Mouse (Mus musculus) layer of hippocampus, postnatal 14 days (tissue): ENCODE data around the gene Lpar3. TPM values are rescaled to one million over a fixed set of nuclear protein-coding genes. Genes with fewer than 3 reads are reported as not detected.

Source experiments
- DNase-seq, 2 experiments: peaks; one replicate each; pipeline ENCODE4 v3.0.0; 2021 to 2022; ENCODE audit warnings: low spot score in 2 of 2, mixed read lengths in 1 of 2
- total RNA-seq, 2 experiments: library from RNA; stranded (reverse); gene quantifications; 2 replicates each; pipeline ENCODE4 v1.2.3; 2021

The Lpar3 gene
- total RNA-seq, 2 experiments from 2014 or later = 1.3 to 1.6 TPM

DNA sequence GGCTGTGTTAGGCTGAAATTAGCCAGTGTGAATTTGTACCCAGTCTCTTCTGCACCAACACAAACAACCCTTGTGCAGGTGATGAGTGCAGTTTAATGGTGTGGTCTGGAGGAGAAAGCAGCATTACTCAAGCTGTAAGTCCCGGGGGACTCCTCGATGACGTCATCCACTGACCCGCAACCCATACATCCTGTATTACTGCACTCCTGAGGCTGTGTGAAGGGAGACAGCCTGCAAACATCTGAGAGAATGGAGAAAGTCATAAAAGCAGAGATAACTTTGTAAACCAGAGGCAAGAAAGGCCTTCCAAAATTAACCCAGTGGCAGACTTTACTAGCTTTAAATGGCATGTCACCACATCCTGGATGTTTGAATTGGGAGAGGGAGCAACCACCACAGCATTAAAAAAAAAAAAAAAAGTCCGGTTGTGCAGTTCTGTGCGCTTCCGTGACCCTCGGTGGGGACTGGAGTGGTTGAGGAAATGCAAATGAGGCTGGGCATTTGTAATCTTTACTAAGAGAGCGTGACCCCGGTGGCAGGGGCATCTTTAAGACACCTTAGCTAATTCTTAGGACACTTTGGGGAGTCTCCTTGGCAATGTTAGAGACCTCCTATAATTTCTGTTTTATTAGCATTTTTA lies 36.8 kb downstream of the Lpar3 start:
- DNase-seq = no peak

GRCm38 (mm10) chr3:146260203-146260602 lies 39.4 kb downstream of the Lpar3 start:
- no peak for DNase-seq

DNA sequence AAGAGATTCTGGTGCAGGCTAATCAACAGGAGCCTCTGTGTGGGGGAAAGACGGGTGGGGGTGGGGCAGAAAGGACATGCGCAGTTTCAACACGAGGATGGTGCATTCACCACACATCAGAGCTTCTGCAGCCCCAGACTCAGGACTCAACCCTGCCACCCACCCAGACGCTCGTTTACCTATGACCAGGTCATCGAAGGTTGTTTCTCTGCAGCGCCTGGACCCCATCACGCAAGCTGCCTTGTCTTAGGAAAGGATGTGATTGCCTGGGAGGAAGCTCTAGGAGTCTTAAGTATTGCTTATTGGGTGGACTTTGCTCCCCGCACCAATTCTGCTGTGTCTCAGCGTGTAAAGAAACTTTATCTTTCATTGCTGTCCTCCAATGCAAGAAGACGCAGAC lies 40.1 kb downstream of the Lpar3 start:
- DNase-seq = no peak

DNA sequence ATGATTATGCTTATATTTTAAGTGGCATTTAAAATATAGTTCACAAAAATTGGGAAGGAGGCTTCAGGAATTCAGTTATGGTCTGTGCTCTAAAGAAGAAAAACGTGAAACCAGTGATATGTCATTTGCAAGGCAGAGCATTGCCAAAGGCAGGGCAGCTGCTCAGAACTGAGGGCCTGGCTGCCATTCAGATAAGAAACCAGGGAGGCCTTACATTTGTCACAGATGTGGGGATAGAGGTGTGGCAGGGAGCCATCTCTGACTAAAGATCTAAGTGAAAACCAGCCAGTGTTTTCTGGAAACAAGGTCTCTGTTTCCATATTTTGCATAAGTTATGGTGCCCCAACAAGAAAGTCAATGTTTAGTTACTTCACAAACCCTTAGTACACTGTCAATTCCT lies 41.8 kb downstream of the Lpar3 start:
- DNase-seq = no peak

DNA sequence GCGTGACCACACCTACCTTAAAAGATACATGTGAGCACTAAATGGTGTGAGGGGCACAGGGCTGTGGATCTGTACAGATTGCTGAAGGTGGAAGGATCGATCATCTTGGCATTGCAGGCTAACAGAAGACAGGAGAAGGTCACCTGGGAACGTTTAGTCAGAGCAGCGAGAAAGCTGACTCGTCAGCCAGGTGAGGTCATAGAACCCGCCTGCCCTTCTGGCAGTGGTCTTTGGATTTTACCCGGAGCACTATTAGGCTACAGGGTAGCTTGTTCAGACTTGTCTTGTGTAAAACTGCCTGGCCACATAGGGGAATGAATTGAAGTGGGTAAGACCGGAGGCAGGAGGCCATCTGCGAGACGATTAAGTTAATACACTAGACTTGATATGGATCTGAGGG lies 43.4 kb downstream of the Lpar3 start:
- no peak for DNase-seq

DNA sequence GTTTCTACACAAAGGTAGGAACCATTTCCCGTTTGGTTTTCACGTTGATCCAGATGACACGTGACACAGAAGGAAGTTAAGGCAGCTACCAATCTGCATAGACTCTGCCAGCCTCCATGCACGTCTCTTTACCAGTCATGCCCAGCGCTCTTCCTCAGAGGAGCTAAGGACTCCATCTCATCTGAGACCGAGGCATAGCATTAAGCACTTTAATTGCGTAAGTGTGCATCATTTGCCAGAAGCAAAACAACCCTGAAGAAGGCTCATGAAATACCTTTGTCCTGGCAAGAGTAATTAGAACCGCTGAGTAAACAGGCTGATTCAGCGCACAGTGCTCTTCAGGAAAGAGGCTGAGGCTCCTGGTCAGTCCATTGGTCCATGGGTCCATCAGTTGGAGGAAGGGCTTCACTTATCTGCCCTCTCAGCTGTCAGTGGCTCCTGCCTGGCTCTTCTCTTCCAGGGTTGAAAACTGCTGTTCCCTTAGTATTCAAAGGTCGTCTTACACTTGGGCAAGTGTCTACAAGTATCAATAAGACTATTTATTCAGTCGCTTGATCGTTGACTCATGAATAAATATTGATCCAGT lies 44.9 kb downstream of the Lpar3 start:
- no peak for DNase-seq

GRCm38 (mm10) chr3:146268024-146268801 lies 47.5 kb downstream of the Lpar3 start:
- DNase-seq = peak; percentile 34 to 76

GRCm38 (mm10) chr3:146274503-146274902 lies 53.7 kb downstream of the Lpar3 start:
- DNase-seq = no peak

DNA sequence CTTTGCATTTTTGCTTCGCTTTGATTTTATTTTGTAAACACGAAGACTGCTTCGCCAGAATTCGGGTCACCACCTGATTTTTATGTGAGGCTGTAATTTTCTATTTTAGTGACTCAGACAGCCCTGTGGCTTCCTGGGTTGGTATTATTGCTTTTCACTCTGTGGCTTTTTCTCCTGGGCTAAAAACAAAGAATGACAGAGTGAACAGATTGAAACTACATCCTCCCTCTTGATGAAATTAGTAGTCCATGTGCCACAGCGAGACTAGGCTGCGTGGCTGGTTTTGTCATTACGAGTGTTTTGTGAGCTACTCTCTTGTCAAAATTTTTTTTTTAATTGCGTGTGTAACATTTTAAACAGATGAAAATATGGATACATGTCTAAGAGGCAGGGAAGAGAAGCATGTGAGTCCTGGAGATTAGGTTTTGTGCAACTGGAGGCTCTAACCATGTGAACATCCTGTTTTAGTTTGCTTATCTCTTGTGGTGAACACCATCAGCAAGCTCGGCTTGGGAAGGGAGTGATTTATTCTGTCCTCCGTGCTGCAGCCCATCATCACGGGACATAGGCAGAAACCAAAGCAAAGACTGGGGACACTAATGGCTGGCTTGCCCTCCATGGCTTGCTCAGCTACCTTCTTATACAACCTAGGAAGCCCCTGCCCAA lies 54.7 kb downstream of the Lpar3 start:
- peak in 1 of 2 experiments; percentile 63 for DNase-seq

DNA sequence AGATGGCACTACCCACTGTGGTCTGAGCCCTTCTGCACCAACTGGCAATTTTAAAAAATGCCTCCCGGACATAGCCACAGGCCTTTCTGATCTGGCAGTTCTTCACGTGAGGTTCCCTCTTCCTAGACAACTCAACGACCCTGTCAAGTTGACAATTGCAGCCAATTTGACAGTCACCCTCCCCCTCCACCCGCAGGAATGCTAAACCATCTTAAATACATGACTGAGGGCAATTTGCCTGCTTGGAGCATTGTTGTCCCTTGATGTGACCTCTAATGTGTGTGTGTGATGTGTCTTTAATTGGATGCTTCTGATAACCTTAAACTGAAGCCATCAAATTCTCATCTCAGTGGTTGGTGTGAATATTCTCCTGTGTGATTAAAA lies 55.3 kb downstream of the Lpar3 start:
- DNase-seq = no peak

GRCm38 (mm10) chr3:146276991-146277390 lies 56.2 kb downstream of the Lpar3 start:
- no peak for DNase-seq

DNA sequence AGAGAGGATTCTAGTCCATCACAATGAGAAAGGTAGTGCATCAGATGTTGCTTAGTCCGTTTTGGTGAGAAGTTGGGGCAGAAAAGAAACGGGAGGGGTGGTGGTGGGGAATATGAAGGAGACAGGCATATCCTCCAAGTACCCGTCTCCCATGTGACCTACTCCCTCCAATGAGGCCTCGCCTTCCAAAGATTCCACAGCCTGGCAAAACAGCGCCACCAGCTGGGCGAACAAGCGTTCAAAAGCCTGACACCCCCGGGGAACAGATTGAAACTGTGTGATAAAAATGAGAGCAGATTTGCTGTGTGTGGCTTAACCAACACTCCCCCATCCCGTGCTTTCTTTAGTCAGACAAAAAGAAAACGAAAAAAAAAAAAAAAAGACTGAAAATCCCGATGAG lies 56.7 kb downstream of the Lpar3 start:
- DNase-seq = peak; percentile 68 to 74

DNA sequence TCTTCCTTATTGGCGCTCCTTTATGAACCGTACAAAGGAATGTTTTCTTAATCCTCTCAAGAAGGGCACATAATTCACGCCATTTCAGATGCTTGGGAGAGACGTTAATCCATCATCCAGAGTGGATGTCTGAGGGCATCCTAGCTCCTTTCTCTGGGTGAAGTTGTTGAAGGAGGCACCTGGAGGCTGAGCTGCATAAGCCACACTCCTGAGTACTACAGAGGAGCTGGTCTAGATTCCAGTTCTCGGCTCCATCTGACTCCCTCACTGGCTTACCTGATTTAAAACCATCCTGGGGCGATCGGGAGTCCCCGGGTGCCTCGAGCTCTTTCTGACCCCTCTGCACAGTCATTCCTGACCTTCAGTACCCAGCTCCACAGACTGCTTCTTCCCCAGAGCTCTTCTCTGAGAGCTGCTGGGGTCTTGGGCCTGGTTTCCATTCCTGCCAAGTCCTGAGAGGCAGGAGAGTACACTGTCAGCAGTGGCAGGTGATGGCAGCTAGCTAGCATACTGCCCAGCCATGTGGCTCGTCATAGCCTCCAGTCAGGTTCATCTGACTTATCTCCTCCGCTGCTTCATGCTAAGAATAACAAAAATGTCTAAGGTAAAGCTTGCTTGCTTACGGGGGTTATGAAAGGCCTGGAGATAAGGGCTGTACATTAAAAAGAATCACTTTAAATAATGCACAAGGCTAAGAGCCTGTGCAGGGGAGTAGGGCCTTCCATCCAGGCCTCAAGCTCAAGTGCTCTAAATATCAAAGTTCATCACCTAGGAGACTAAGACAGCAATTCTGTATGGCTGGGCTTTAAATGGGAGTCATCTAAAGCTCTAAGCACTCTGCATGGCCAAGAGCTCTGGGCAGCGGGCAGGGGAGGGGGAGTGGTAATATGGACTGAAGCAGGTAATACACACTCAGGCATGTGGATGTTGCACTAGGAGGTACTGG lies 57.7 kb downstream of the Lpar3 start:
- no peak for DNase-seq

GRCm38 (mm10) chr3:146283732-146284361 lies 63.1 kb downstream of the Lpar3 start:
- no peak for DNase-seq

GRCm38 (mm10) chr3:146286118-146286517 lies 65.4 kb downstream of the Lpar3 start:
- DNase-seq = no peak

DNA sequence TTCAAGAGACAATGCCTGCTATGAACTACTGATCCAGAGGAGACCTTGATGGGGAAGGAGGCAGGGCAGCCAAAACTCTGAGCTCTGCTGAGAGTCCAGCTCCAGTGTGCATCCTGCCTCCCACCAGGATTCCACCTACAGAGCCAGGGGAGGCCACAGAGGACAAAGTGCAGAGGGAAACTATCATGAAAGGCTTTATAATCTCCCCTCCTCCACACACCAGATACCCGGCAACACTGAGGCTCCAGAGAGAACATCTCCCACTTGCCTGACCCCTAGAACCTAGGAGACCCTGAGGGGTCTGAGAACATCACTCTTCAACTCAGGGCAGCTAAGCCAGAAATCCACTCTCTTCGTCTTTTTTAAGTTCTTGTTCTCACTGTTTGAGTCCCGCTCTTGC lies 71.2 kb downstream of the Lpar3 start:
- no peak for DNase-seq

DNA sequence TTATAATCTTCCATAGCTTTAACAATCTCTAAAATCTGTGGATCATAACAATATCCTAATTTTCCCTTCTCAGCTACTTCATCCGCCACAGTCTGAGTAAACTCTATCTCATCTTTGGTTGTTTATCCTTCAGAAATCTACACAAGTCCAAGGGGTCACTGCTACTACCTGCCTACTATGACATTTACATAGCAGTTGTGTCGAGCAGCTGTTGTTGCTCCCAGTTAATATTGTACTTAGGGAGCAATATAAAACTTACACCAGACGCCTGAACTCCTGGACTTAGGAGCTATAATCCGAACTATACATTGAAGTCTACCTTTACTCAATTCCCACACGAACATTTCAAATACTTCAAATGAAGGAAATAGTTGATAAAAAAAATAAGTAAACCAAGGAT lies 71.8 kb downstream of the Lpar3 start:
- no peak for DNase-seq

- DNase-seq = no peak
Measured at GRCm38 (mm10) chr3:146302451-146302850, 81.7 kb downstream of the Lpar3 start.

DNA sequence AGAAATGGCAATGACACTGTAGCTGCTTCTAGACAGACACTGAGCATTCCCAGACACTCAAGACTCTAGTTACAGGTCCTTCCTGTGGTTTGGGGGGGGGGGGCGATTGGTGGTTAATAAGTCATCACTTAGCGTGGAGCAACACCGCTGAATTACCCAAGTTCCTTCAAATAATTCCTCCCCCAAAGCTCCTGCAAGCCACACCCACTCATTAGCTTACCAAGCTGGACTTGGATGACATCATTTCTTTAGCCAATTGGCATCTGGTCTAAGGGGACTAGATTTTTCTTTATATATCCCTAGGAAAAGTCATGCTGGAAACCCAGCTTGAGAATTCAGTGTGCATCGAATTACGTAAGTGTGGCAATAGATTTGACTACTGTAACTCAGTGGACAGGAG lies 82.4 kb downstream of the Lpar3 start:
- no peak for DNase-seq
